Mouse (Mus musculus): Measurements from ENCODE around the gene Pnisr. TPM values are rescaled to one million over a fixed set of nuclear protein-coding genes. Genes with fewer than 3 reads are reported as not detected.

The Pnisr gene
- polyA plus RNA-seq, 2 experiments, result 29.0 to 50.6 TPM

DNA sequence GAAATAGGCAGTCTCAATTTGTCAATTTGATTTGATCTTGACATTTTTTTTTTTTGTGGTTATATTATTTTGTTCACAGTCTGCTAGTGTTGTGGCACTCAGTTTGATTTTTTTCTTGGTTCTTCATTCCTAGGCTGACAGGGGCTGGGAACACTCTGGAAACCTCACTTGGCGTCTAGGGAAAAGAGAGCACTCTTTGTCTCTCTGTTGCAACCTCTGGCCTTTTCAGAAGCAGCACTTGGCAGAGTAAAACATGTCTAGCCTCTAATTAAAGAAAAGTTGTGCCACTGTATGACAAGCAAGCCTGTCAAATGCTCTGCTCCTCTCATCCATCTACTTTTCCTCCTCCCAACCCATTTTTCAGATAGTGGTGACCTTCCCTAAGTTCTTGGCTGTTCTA is 10.1 kb downstream of the Pnisr start:
- H3K4me1 ChIP-seq (replicated peaks; ENCODE audit: control insufficient read depth in 2 of 2, insufficient read depth in 2 of 2, low read length in 1 of 2), result no peaks in the 10 kb centered on the region
- H3K9ac ChIP-seq (replicated peaks), result no peak overlapping the region
- H3K27me3 ChIP-seq (ENCODE audit: control insufficient read depth, insufficient read depth, low read length), result no peaks in the 10 kb centered on the region
- WGBS (ENCODE audit: insufficient replicate concordance), result 86% methylated on average over 1 of the region's 1 CpGs
- TF ChIP-seq CTCF (IDR thresholded peaks at IDR 0.05; ENCODE audit: low read depth), result no peak
- TF ChIP-seq EP300 (IDR thresholded peaks at IDR 0.05; ENCODE audit: low read depth), result no peak
- ATAC-seq (ENCODE audit: insufficient read depth) (no peak), DNase-seq (ENCODE audit: low read depth in 3 of 3, low spot score in 3 of 3) (no peak)
- no peak overlapping the region for H3K4me3 ChIP-seq (ENCODE audit: insufficient read depth in 1 of 2, low read depth in 2 of 2, low read length in 2 of 2)
- H3K27ac ChIP-seq, result no peak overlapping the region
- no peak overlapping the region for H3K4me2 ChIP-seq (ENCODE audit: low read depth)
- H3K9me3 ChIP-seq (ENCODE audit: control insufficient read depth, low read length), result no peaks in the 10 kb centered on the region
- H3K36me3 ChIP-seq (replicated peaks; ENCODE audit: control insufficient read depth, insufficient read depth, low read depth), result peaks cover 47% of the 10 kb centered on the region

DNA sequence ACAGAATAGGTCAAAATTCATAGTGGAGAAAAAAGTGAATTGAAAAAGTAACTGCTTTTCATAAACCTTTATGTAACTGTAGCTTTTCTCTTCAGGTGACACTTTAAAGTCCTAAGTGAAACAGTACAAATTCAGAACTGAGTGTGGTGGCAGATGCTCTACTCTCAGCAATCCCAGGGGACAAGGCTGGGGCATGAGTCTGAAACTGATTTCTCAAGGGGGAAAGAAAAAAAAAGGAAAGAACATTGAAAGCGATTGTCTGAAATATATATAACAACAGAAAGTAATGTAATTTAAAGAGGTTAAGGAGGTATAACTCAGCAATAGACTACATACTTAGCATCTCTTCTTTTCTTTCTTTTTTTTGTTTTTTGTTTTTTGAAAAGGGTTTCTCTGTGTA is 17.8 kb downstream of the Pnisr start:
- Histone ChIP-seq H3K9me3 (ENCODE audit: control insufficient read depth, low read length) (no peaks in the 10 kb centered on the region), H3K36me3 (replicated peaks; ENCODE audit: control insufficient read depth, insufficient read depth, low read depth) (peaks cover 62% of the 10 kb centered on the region), H3K4me1 (replicated peaks; ENCODE audit: control insufficient read depth in 2 of 2, insufficient read depth in 2 of 2, low read length in 1 of 2) (no peaks in the 10 kb centered on the region), H3K4me3 (ENCODE audit: insufficient read depth in 1 of 2, low read depth in 2 of 2, low read length in 2 of 2) (no peak overlapping the region), H3K27me3 (ENCODE audit: control insufficient read depth, insufficient read depth, low read length) (no peaks in the 10 kb centered on the region), H3K4me2 (ENCODE audit: low read depth) (no peak overlapping the region), H3K27ac (no peak overlapping the region), H3K9ac (replicated peaks) (no peak overlapping the region)
- no peak for ATAC-seq (ENCODE audit: insufficient read depth)
- DNase-seq (ENCODE audit: low read depth in 3 of 3, low spot score in 3 of 3), result no peak
- 92% methylated on average over 1 of the region's 1 CpGs for WGBS (ENCODE audit: insufficient replicate concordance)
- TF ChIP-seq CTCF (IDR thresholded peaks at IDR 0.05; ENCODE audit: low read depth) (no peak), EP300 (IDR thresholded peaks at IDR 0.05; ENCODE audit: low read depth) (no peak)

DNA sequence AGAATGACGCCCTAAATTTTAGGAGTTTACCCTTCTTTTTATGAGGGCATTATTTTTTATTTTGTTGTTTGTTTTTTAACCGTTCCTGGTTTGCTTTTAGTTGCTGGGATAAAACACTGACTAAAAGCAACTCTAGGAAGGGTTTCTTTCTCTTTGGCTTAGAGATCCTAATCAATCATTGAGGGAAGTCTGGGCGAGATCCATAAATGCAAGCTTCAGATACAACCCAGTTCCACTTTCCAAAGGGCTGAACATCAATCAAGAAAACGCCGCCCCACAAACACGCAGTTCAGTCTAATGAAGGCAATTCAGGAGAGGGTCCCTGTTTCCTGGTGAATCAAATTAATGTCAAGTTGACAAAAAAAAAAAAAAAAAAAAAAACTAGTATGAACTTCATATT is 31.4 kb downstream of the Pnisr start:
- 24% methylated on average over 6 of the region's 6 CpGs for WGBS (ENCODE audit: insufficient replicate concordance)
- Histone ChIP-seq H3K27ac (peak overlapping the region; percentile 36; the same call in 1 of the 2 replicates), H3K9ac (replicated peaks) (peak overlapping the region; percentile 86), H3K9me3 (ENCODE audit: control insufficient read depth, low read length) (no peaks in the 10 kb centered on the region), H3K36me3 (replicated peaks; ENCODE audit: control insufficient read depth, insufficient read depth, low read depth) (peaks cover 16% of the 10 kb centered on the region), H3K4me2 (ENCODE audit: low read depth) (peak overlapping the region; percentile 86), H3K4me1 (replicated peaks; ENCODE audit: control insufficient read depth in 2 of 2, insufficient read depth in 2 of 2, low read length in 1 of 2) (peaks cover 2 to 8% of the 10 kb centered on the region in 2 experiments; a peak in 3 of 4 replicates), H3K4me3 (ENCODE audit: insufficient read depth in 1 of 2, low read depth in 2 of 2, low read length in 2 of 2) (peak overlapping the region; percentile 90 to 98; a peak in 3 of 4 replicates), H3K27me3 (ENCODE audit: control insufficient read depth, insufficient read depth, low read length) (no peaks in the 10 kb centered on the region)
- no peak for TF ChIP-seq EP300 (IDR thresholded peaks at IDR 0.05; ENCODE audit: low read depth)
- TF ChIP-seq CTCF (IDR thresholded peaks at IDR 0.05; ENCODE audit: low read depth), result no peak
- DNase-seq (ENCODE audit: low read depth in 3 of 3, low spot score in 3 of 3) (no peak), ATAC-seq (ENCODE audit: insufficient read depth) (no peak)

DNA sequence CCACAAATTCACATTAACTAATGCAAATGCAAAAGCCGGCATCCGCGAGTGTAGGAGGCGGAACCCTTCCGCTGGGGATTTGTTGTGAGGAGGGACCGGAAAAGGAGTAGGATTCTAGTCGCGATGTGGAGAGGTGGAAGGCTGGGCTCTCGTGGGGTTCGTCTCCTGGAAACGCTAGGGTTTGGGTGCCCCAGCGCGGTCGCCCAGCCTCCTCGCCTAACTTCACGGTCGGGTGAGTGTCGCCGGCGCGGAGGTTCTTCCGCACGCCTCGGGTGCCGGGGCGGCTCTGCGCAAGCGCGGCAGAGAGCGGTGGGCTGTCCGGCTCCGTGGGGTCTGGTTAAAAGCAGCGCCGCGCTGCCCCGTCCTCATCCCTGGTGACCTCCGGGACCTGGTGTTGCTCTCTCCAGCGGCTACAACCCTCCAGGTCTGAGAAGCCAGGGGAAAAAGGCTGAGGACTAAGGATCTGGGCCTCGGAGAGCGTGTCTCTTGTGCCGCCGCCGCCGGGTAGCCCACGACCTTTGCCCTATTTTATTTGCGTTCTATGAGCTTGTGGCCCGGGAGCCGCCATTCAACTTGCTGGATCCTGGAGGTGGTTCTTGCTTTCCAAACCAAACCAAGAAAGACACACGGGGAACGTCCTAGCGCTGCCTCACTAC is 32.3 kb downstream of the Pnisr start, which contains the start of gene Coq3:
Gene Coq3, plus strand, starts transcription at position 109 of the 656 bp plus-strand sequence.
- H3K9ac ChIP-seq (replicated peaks), result peak within 1 kb of the TSS; percentile 86
- H3K9me3 ChIP-seq (ENCODE audit: control insufficient read depth, low read length), result no peaks in the 10 kb centered on the region
- H3K27me3 ChIP-seq (ENCODE audit: control insufficient read depth, insufficient read depth, low read length), result no peaks in the 10 kb centered on the region
- TF ChIP-seq CTCF (IDR thresholded peaks at IDR 0.05; ENCODE audit: low read depth) (no peak), EP300 (IDR thresholded peaks at IDR 0.05; ENCODE audit: low read depth) (no peak)
- peak within 1 kb of the TSS; percentile 86 for H3K4me2 ChIP-seq (ENCODE audit: low read depth)
- H3K27ac ChIP-seq, result peak within 1 kb of the TSS; percentile 79
- ATAC-seq (ENCODE audit: insufficient read depth) (peak; percentile 86), DNase-seq (ENCODE audit: low read depth in 3 of 3, low spot score in 3 of 3) (peak; percentile 54 to 68 (median 57))
- H3K4me1 ChIP-seq (replicated peaks; ENCODE audit: control insufficient read depth in 2 of 2, insufficient read depth in 2 of 2, low read length in 1 of 2), result peaks cover 2 to 8% of the 10 kb centered on the region in 2 experiments; a peak in 3 of 4 replicates
- under 1% methylated on average over 51 of the region's 51 CpGs for WGBS (ENCODE audit: insufficient replicate concordance)
- peak within 1 kb of the TSS; percentile 90 to 98 for H3K4me3 ChIP-seq (ENCODE audit: insufficient read depth in 1 of 2, low read depth in 2 of 2, low read length in 2 of 2)
- H3K36me3 ChIP-seq (replicated peaks; ENCODE audit: control insufficient read depth, insufficient read depth, low read depth), result peaks cover 8% of the 10 kb centered on the region

DNA sequence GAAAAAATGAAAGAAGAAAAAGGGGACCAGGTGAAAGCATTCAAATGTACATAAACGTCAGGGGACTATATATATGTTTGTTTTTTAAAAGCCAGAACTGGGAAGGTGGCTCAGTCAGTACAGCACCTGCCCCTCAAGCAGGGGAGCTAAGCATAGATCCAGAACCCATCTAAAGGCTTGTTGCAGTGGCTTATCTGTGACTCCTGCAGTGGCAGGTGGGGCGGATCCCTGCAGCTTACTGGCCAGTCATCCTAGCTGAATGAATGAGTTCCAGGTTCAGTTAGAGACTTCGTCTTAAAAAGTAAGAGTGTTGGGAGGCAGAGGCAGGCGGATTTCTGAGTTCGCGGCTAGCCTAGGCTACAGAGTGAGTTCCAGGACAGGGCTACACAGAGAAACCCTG is 35.4 kb downstream of the Pnisr start:
- Histone ChIP-seq H3K4me2 (ENCODE audit: low read depth) (no peak overlapping the region), H3K4me1 (replicated peaks; ENCODE audit: control insufficient read depth in 2 of 2, insufficient read depth in 2 of 2, low read length in 1 of 2) (peaks cover 2 to 8% of the 10 kb centered on the region in 2 experiments; a peak in 3 of 4 replicates)
- peak; percentile 24; the same call in 1 of the 2 replicates for ATAC-seq (ENCODE audit: insufficient read depth)

More for the DNA sequence above, 35.4 kb downstream of the Pnisr start:
- H3K27ac ChIP-seq, result no peak overlapping the region
- WGBS (ENCODE audit: insufficient replicate concordance), result 66% methylated on average over 6 of the region's 6 CpGs
- TF ChIP-seq CTCF (IDR thresholded peaks at IDR 0.05; ENCODE audit: low read depth) (no peak), EP300 (IDR thresholded peaks at IDR 0.05; ENCODE audit: low read depth) (no peak)
- no peaks in the 10 kb centered on the region for H3K9me3 ChIP-seq (ENCODE audit: control insufficient read depth, low read length)
- no peak for DNase-seq (ENCODE audit: low read depth in 3 of 3, low spot score in 3 of 3)
- H3K4me3 ChIP-seq (ENCODE audit: insufficient read depth in 1 of 2, low read depth in 2 of 2, low read length in 2 of 2), result no peak overlapping the region
- no peaks in the 10 kb centered on the region for H3K27me3 ChIP-seq (ENCODE audit: control insufficient read depth, insufficient read depth, low read length)
- no peaks in the 10 kb centered on the region for H3K36me3 ChIP-seq (replicated peaks; ENCODE audit: control insufficient read depth, insufficient read depth, low read depth)
- H3K9ac ChIP-seq (replicated peaks), result no peak overlapping the region

Measured in liver, embryonic 14.5 days (tissue).